Comparison of ENCODE assay signal across 8 mouse cellular contexts in the genomic region with DNA sequence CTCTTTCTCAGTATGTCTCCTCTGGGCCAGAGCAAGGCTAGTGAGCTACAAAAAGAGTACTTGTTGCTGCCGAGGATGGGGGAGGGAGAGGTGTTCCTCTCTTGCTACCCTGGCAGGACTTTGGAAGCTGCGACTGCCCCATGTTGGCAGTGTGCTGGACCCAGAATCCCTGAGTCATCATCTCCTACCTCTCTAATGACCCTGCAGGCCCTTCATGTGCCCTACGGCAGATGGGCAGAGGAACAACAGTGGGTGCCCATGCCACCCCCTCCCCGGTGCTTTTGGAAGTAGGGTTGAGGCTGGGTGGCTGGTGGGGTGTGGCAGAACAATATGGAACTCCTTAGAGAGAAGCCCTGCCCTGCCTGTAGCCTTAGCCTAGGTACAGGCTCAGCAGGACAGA.
A peak's percentile ranks its signal among the peaks of the same experiment; 100 is the strongest.
DNase-seq lines count a peak whose midpoint lies in the region; ATAC-seq lines count a peak whose summit lies in the region.

No protein-coding gene starts in this region.

- WGBS in neural tube, embryonic 13.5 days, result 79% methylated on average over 4 of the region's 4 CpGs
- WGBS in neural tube, embryonic 15.5 days, result 78% methylated on average over 4 of the region's 4 CpGs

- peak overlapping the region; percentile 43; the same call in 1 of the 2 replicates for H3K9ac ChIP-seq in neural tube, embryonic 13.5 days
- H3K9ac ChIP-seq in neural tube, embryonic 15.5 days (replicated peaks), result no peak overlapping the region

- no peak overlapping the region for H3K4me2 ChIP-seq in neural tube, embryonic 13.5 days
- H3K4me2 ChIP-seq in neural tube, embryonic 15.5 days, result no peak overlapping the region

- peak overlapping the region; percentile 56; the same call in 1 of the 2 replicates for H3K27ac ChIP-seq in neural tube, embryonic 13.5 days (replicated peaks)
- H3K27ac ChIP-seq in neural tube, embryonic 15.5 days (replicated peaks), result no peak overlapping the region

- no peak for ATAC-seq in neural tube, embryonic 13.5 days (ENCODE audit: low read depth)
- ATAC-seq in neural tube, embryonic 15.5 days (ENCODE audit: low FRiP score), result no peak

- H3K27me3 ChIP-seq in neural tube, embryonic 13.5 days, result no peaks in the 10 kb centered on the region
- no peaks in the 10 kb centered on the region for H3K27me3 ChIP-seq in neural tube, embryonic 15.5 days (replicated peaks)

- intact Hi-C loops in gastrocnemius, postnatal 36 days (cut with DNase I), result no loop called here

- peak; percentile 67 for DNase-seq in adrenal gland, adult 2 months
- DNase-seq in adrenal gland, adult 18-20 months (ENCODE audit: low spot score in 2 of 2), result no peak
- peak; percentile 83 to 90 for DNase-seq in kidney, adult 8-10 months
- peak; percentile 73 for DNase-seq in skeletal muscle tissue, adult 2 months (ENCODE audit: low read depth, low spot score)
- DNase-seq in urinary bladder, postnatal 25 days (ENCODE audit: low spot score), result no peak
- no peak for DNase-seq in gastrocnemius, postnatal 36 days

- no peaks in the 10 kb centered on the region for H3K9me3 ChIP-seq in neural tube, embryonic 13.5 days
- no peaks in the 10 kb centered on the region for H3K9me3 ChIP-seq in neural tube, embryonic 15.5 days (replicated peaks)

- H3K4me1 ChIP-seq in neural tube, embryonic 13.5 days (replicated peaks), result peaks cover 98% of the 10 kb centered on the region
- H3K4me1 ChIP-seq in neural tube, embryonic 15.5 days, result peaks cover 82% of the 10 kb centered on the region

- no peak overlapping the region for H3K4me3 ChIP-seq in neural tube, embryonic 13.5 days
- no peak overlapping the region for H3K4me3 ChIP-seq in neural tube, embryonic 15.5 days (replicated peaks)

- H3K36me3 ChIP-seq in neural tube, embryonic 13.5 days, result no peaks in the 10 kb centered on the region
- no peaks in the 10 kb centered on the region for H3K36me3 ChIP-seq in neural tube, embryonic 15.5 days

Comparison
In these comparisons a context has a peak if more than half of its experiments do, and no peak if none do; other contexts are left out.
1. DNase-seq: peak in adrenal gland, adult 2 months (single experiment), kidney, adult 8-10 months (2 of 2) and skeletal muscle tissue, adult 2 months (single experiment); none in adrenal gland, adult 18-20 months (0 of 2), urinary bladder, postnatal 25 days (single experiment) and gastrocnemius, postnatal 36 days (0 of 2).